Mouse (Mus musculus) fat pad, adult 2 months (tissue): Measurements from ENCODE around the gene Wfdc11.
"Not testable (repeated sequence)": the region's sequence is repeated elsewhere in the genome, so short reads cannot be mapped to it uniquely, and the experiment has no call there.

Experiments used
- DNase-seq: peaks from one replicate; pipeline ENCODE4 v3.0.0-alpha.2; 2011; ENCODE audit warnings: low read depth, low spot score; ENCODE audit errors: extremely low read depth

Gene Wfdc11

DNA sequence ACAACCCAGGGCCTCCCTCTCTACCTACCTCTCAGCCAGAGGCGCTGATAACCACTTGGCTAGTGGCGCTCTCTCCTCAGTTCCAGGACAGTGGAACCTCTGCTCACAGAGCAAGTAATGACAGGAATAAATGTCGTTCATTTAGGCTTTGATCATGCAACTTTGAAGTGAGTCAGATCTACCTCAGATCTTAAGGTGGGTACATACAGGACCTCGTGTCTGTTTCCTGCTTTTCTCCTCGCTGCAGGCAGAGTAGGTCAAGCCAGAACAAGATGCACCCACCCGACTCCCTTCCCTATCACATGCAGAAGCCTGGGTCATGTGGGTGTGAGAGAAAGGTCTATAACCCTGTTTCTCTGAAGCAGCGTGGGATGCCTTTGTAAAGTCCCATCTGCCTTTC is at the start of gene Wfdc11:
Gene Wfdc11, minus strand, starts transcription at position 101 of the 400 bp plus-strand sequence.
- no peak for DNase-seq

DNA sequence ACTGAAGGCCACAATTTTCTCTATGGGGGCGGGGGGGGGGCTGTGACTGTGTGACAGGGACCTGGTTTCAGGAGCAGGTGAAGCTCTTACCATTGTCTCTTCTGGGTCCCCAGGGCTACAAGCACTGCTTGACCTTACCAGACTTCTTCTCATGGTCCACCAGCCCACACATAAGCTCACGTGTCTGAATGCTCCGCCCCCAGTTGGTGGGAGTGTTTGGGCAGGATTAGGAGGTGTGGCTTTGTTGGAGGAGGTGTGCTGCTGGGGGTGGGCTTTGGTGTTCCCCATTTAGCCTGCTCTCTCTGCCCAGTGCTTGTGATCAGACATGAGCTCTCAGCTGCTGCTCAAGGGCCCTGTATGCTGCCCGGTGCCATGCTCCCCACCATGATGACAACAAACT is 49.4 kb upstream of the Wfdc11 start:
- no peak for DNase-seq

DNA sequence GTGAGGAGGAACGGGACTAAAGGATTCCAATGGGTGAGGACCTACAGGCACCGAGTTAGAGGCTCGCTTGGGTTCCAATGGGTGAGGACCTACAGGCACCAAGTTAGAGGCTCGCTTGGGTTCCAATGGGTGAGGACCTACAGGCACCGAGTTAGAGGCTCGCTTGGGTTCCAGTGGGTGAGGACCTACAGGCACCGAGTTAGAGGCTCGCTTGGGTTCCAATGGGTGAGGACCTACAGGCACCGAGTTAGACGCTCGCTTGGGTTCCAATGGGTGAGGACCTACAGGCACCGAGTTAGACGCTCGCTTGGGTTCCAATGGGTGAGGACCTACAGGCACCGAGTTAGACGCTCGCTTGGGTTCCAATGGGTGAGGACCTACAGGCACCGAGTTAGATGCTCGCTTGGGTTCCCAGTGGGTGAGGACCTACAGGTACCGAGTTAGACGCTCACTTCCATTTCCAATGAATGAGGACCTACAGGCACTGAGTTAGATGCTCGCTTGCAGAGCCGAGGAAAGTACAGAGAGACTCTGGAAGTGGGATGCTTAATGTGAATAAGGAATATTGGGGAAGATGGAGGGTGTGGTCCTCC is 42.4 kb upstream of the Wfdc11 start:
- DNase-seq, result not testable (repeated sequence)

DNA sequence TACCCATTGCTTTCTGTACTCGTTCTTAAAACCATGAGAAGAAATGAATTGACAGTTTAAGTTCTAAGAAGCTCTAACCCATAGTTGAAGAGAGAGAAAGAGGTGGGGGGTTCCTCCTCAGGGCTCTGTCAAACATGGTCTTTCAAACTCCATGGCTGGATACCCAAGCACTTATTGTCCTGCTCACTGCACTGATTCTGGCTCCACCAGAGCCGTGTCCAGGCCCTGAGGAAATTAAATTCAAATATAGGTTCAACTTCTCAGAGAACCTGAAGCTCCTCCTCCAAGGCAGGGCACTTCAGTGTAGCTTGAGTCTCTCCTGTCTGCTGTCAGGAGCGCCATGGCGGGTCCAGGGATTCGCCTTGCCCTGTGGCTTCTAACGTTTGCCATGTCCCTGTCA is 41.1 kb upstream of the Wfdc11 start, which contains the start of gene Spint5:
Gene Spint5, plus strand, starts transcription at position 301 of the 400 bp plus-strand sequence.
- no peak for DNase-seq

DNA sequence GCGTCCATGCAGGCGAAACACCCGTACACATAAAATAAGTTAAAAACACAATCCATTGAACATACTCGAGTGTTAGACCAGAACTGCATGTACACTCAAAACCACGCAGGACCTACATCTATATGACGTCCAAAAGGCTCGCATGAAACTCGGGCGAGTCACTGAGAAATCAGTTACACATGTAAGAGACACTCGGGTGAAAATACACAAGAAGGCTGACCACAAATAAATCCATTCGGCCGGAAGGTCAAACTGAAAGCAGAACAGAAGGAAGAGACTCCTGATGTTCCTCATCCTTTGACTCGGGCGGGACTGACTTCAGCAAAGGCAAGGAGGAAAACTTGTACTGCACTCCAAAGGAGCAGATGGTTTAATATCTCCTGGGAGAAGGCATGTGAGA is 32.1 kb upstream of the Wfdc11 start:
- DNase-seq, result no peak

GRCm38 (mm10) chr2:164705328-164705727 is 31.4 kb upstream of the Wfdc11 start:
- DNase-seq, result no peak

GRCm38 (mm10) chr2:164704235-164704634 is 30.3 kb upstream of the Wfdc11 start:
- DNase-seq, result no peak

DNA sequence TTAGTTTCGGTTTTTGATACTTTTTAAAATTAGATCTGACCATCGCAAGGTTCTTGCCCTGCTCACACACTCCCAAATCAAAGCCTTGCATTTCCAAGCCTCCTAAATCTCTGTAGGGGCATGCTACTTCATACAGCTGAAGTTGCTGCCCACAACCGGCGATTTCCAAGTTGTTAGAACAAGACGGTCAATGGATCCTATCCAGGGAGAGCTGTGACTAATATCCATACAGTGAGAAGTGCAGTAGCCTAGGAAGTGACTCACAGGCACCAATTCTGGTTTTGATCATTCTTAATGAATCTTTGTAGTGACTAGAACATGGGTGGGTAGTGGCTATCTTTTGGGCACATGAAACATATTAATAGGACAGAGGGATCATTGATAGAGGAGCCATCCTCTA is 27.9 kb upstream of the Wfdc11 start:
- no peak for DNase-seq

DNA sequence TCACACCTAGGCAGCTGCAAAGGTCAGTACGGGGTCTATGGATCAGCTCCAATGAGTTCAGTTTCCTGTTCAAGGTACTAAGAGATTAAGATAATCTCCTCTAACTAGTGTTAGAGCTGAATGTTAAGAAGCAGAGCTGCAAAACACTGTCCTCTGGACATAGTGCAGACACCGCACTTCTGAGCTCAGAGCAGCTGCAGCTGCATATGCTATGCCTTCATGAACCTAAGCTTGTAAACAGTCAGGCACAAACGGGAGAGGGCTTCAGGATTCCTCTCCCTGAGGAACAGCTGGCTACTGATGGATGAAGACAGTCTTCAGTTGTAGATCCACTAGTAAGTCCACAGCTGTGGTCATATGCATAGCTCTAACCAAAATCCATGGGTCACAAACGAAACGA is 27.1 kb upstream of the Wfdc11 start:
- no peak for DNase-seq

DNA sequence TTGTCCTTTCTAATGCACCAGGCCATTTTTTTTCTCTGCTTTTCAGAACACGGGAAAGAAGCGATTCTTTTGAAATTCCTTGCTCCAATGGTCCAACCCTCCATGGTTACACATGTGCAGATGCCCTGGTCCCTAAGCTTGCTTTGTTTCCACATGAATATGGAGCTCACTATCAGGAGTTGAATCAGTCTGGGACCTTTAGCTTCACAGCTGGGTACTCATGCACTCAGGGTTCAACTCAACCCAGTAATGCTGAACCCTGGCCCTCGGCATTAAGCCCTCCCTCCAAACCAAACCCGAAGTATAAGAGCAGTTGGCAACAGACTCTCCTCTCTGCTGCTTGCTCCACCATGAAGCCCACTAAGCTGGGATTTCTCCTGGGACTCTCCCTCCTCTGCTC is 24.3 kb upstream of the Wfdc11 start, which contains the start of gene Spint4:
Gene Spint4, plus strand, starts transcription at position 301 of the 400 bp plus-strand sequence.
- no peak for DNase-seq

GRCm38 (mm10) chr2:164684807-164685206 is 10.9 kb upstream of the Wfdc11 start, which contains the start of gene Wfdc13:
TSS of gene Wfdc13 (plus strand) at chr2:164685107.
- no peak for DNase-seq

DNA sequence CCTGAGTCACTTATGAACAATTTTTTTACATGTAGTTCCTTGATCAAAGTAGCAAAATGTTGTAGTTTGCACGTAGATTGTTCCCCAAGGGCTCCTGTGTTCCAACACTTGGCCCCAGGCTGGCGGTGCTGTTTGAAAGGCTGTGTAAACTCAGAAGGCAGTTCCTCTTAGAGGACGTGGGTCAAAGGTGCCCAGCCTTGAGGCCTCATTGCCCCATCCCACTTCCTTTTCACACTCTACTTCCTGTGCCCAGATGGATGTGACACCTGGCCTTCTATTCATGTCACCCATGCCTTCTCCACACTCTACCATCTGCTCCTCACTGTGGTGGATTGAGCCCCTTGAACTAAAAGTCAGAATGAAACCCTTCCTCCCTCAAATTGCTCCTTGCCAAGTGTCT is 6.0 kb upstream of the Wfdc11 start:
- DNase-seq, result no peak

- no peak for DNase-seq
Measured at GRCm38 (mm10) chr2:164678848-164679625, 5.2 kb upstream of the Wfdc11 start.

- no peak for DNase-seq
Measured at GRCm38 (mm10) chr2:164676916-164677685, 3.2 kb upstream of the Wfdc11 start.

GRCm38 (mm10) chr2:164676103-164676502 is 2.2 kb upstream of the Wfdc11 start:
- DNase-seq, result no peak

DNA sequence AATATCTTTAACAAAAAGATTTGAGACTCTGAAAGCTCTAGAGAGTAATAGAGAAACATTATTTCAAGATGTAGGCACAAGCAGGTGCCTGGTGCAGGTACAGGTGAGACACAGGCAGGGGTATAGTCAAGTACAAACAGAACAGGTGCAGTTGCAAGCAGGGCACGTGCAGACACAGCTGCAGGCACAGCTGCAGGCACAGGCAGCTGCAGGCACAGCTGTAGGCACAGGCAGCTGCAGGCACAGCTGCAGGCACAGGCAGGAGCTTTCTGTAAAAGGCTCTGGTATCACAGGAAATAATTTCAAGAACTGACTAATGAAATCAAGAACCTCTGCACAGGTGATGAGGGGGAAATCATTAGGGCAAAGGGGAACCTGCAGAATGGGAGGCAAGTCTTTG is 2.9 kb downstream of the Wfdc11 start:
- DNase-seq, result no peak

DNA sequence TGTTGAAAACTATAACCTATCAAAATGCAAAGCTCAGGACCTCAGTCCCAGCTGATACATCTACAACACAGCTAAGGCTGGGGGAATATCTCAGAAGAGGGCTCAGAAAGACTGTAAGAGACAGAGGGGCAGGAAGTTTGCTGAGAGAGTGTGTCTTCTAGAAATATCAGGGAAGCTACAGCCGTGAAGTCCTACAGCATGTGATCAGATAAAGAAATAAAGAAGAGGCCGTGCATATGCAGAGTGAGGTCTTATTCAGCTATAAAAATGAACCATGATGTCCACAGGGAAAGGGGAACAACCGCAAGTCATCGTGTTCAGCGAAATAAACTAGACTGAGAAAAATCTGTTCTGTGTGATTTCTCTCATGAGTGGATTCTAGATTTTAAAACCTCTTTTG is 3.6 kb downstream of the Wfdc11 start:
- DNase-seq, result no peak

DNA sequence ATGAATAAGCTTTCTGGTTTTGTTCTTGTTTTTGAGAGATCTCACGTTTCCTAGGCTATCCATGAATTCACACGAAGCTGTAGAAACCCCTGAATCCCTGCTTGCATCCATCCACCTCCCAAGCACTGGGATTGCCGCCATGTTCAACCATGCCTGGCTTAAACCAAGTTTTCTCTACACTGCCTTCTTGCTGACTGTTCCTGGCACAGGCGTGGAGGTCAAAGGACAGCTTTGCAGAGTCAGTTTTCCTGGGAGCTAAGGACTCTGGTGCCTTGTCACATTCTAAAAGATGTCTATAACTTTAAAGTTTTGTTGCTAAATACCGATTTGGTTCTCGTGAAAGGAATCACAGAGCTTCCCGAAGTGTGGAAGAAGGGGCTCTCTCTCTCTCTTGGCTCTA is 9.0 kb downstream of the Wfdc11 start:
- DNase-seq, result no peak

GRCm38 (mm10) chr2:164656483-164656882 is 17.4 kb downstream of the Wfdc11 start, which contains the start of gene Wfdc9:
TSS of gene Wfdc9 (minus strand) at chr2:164656583.
- DNase-seq, result no peak

DNA sequence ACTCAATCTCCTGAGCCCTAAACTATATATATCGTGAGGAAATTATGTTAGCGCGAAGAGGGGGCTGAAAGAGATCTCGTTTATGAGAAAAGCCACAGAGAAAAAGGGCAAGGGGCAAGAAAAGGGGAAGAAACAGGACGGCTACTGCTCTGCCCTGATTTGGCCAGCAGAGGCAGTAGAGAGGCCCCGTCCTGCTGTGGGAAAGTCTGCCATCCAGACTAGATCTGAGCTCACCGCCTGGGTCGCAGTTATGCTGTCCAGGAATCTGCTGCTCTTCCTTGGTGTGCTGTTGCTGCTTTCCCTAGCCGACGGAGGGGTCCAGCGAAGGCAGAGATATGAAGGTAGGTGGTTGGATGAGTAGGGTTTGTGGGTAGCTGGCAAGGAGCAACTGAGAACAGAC is 18.0 kb downstream of the Wfdc11 start, which contains the start of gene Wfdc10:
Gene Wfdc10, plus strand, starts transcription at position 189 of the 400 bp plus-strand sequence.
- no peak for DNase-seq

GRCm38 (mm10) chr2:164641881-164642673 is 31.8 kb downstream of the Wfdc11 start:
- DNase-seq, result no peak
